Mouse (Mus musculus): ENCODE results near the gene Syt12.

DNA sequence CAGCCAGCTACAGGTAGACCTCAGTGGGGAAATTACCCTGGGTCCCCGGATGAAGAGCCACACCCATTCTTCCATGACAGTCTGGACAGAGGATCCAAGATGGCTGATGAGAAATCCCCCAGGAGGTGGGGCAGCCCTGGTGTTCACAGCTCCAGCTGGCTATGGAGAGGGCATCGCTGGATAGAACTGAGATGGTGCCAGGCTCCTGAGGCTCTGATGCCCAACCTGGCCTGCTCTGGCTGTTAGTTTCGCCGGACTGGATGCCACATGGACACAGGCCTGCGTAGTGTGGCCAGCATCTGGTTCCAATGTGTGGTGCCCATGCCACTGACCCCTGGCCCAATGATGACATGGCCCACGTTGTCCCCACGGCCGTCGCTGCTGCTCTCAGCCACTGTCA is 29.8 kb downstream of the Syt12 start:
- TF ChIP-seq CTCF (IDR thresholded peaks at IDR 0.05; ENCODE audit: extremely low read depth, insufficient read depth, insufficient read length, insufficient replicate concordance) (no peak), POLR2A (IDR thresholded peaks at IDR 0.05; ENCODE audit: low read depth, low read length) (no peak)

Measured in spleen, adult 2 months (tissue).